Mouse (Mus musculus) cortical plate, adult 2 months (tissue): ENCODE measurements at regions not wholly inside any gene's neighbourhood (a gene's known extent, or its start where the extent isn't known, plus 50 kb on each side); places are given as distances from the start of the nearest gene placed in this dataset.

ENCODE experiments used
- CTCF ChIP-seq: fragments of 200-500 bp; IDR thresholded peaks from 2 replicates; pipeline ENCODE4 v1.5.1; 2011; ENCODE audit warnings: mild to moderate bottlenecking, control low read depth, low read length; ENCODE audit not compliant: insufficient read depth; ENCODE audit errors: extremely low read depth
- POLR2A ChIP-seq: fragments of 200-500 bp; IDR thresholded peaks from 2 replicates; pipeline ENCODE4 v1.6.1; 2011; ENCODE audit warnings: mild to moderate bottlenecking, low read length, control low read depth; ENCODE audit not compliant: insufficient read depth; ENCODE audit errors: extremely low read depth

DNA sequence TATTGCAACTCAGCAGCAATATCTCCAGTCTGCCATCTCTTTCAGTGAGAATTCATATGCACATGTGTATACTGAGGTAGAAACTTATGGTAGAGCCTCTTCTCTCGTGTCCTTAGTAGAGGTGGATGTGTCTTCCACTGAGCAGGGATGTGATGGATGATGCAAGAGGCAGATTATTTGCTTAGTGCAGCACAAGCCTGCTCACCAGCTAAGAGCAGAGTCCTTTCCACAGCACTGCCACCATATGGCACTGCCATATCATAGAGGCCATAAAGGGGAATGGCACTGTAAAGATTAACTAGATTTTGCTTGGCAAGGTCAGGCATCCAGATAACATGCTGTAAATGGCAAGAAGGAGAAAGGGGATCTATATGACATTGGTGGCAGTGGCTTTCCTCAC is 117.6 kb upstream of the Cdkn2b start:
- TF ChIP-seq POLR2A (no peak), CTCF (no peak)
